Mouse (Mus musculus): ENCODE data around the gene Slc46a2.

Slc46a2 gene

DNA sequence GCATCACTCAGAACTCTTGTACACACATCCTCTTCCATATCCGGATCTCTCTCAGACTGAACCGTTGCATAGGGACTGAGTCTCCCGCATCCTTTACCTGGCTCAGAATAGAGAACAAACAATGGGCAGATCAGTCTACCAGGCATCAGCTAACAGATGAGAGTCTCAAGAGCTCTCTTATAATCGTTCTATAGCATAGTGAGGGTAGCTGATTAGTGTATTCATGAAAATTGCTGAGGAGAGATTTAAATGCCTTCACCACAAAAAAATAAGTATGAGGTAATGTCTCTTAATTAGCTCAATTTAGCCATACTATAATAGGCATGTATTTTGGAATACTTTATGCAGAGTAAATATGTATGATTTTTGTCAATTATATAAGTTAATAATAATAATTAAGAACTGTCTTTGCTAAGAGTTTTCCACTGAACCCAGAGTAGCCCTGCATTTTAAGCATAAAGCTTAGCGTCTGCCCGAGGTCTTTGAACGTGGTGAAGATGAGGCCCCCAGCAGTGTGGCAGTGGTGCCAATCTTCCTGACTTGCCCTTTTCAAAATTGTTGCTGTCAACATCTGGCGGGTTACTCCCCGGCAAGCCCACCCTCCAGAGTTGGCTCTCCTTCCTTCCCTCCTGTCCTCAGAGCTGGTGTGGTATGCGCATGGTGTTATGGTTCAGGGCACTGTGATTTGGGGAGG, 23.0 kb downstream of the Slc46a2 start:
- DNase-seq (ENCODE audit: low read depth, low spot score): no peak

DNA sequence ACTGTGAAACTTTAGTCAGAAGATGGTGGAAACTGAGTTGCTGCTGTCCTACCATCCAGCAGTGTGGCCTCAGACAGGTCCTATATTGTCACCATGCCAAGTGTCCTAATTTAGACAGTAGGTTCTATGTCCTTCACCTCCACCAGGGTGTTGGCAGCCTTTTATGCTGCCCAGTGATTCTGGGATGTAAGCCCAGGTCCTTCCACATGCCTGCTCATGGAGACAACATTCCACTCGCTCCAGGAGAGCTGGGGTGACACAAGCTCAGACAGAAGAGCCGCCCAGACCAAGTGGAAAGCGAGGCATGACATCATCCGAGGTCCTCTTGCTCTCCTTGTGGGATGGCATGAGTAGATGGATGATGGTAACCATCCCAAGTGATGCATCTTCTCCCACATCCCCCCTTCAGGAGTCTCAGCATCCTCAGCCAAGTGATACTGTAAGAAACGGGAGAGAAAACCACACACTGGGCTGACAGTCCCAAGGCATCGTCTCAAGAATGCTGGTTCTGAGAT, 24.7 kb downstream of the Slc46a2 start:
- DNase-seq (ENCODE audit: low read depth, low spot score): no peak

DNA sequence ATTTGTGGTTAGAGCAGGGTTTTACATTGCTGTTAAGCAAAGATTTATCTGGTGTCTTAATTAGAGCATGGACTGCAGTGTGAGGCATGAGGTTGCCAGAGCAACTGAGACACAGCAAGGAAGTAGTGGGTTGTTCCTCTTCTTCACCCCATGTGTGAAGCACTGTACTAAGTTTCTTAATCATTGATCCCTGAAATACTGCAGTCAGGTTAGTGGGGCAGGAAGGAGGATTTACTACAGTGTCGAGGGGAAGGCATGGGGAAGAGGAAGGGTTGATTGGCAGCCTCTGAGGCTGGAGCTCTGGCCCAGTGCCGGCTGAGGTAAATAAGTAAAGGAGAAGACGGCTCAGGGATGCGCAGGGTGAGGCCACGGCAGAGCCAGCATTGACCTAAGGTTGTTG, 26.8 kb downstream of the Slc46a2 start:
- no peak for DNase-seq (ENCODE audit: low read depth, low spot score)

DNA sequence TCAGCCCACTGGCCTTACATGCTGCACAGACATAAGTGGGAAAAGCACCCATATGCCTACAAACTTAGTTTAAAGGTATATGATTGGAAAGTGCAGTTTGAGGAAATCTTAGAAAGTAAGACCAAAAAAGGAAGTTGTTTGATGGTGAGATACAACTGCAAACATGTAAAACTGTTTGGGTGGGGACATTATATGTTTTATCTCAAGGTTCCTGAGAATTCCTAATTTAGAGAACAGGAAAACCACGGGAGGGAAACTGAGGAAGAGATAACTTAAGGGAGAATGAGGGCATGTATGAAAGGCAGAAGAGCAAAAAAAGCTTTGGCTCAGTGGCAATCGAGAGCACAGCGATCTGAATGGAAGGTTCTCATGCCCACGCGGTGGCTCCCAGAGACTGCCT, 27.8 kb downstream of the Slc46a2 start:
- DNase-seq (ENCODE audit: low read depth, low spot score): no peak

DNA sequence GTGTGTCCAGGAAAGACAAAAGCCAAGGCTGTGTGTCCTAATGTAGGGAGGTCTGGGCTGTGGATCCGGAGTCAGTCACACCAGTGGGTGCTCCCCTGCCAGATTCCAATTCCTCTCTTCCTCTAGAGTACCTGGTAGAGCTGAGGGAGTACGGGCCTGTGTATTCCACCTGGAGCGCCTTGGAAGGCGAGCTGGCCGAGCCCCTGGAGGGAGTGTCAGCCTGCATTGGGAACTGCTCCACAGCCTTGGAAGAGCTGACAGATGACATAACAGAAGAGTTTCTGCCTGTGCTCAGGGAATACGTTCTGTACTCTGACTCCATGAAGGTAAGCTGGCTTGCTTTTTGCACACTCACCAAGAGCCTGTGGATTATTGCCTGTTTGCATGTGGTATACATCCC, 28.6 kb downstream of the Slc46a2 start:
- DNase-seq (ENCODE audit: low read depth, low spot score): no peak

DNA sequence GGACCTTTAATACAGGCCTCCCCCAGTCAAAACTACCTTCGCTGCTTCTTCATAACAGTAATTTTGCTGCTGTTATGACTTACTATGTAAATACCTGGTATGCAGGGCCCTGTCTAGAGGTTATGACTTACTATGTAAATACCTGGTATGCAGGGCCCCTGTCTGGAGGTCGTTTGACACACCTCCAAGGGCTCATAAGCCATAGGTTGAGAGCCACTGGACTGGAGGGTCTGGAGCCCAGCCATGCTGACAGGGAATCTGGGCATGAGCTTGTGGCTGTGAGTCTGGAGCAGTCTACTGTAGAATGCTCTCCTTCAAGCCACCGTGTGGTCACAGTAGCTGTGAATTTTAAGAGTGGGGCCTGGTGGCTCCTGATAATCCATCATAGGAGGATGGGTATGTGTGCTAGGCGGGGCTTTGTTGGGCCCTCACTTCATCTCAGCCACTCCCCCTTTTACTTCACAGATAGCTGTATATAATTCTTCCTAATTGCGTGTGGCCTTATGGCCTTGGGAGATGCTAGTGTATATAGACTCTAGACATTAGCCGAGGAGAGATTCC, 30.6 kb downstream of the Slc46a2 start:
- no peak for DNase-seq (ENCODE audit: low read depth, low spot score)

DNA sequence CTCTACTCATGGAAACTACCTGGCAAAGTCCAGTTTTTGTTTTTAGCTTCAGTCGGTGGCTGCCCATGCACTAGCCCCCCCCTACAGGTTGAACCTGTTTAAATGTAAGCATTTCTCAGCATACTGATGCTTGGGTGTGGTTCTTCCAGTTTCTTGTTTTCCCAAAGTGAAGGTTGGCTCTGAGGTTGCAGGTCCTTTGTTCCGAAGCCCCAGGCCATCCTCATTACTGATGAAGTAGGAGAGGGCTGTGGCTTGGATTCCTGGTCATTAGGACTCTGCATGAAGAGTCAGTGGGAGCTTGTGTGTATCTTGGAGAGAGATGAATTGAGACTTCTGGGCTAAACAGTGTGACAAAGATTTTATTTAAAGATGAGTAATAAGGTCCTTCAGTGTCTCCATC, 33.6 kb downstream of the Slc46a2 start:
- no peak for DNase-seq (ENCODE audit: low read depth, low spot score)

DNA sequence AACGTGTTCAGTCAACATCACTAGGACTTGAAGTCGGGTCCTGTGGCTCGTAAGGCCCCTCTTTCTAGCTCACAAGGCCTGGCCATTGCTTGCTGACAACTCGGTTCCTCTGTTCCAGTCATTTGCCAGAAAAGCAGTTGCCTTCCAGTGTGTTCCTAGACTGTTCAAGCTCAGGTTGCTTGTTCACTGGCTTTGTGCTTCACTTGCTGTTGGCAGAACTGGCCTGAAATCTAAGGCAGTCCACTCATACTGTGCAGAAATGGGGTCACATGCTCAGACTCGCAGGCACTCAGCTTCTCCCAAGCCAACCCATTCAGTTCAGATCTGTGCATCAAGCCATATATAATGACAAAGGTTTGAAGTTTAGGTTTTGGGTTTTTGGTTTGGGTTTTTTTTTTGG, 34.1 kb downstream of the Slc46a2 start:
- DNase-seq (ENCODE audit: low read depth, low spot score): no peak

DNA sequence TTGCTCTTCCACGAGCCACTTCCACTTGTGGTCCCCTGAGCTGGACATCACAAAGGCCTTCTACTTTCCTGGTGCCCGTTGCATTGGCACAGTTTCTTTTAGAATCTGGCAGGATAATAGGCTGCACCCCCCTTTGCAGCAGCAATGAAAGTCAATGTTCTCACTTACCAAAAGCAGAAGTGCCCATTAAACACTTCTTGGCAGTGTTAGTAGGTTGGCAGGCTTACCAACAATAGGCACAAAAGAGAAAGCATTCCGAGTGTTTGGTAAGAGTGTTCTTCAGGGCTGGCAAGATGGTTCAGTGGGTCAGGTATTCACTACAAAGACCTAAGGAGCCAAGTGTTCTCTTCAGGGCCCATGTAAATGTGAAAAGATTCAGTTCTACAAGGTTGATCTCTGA, 35.4 kb downstream of the Slc46a2 start:
- no peak for DNase-seq (ENCODE audit: low read depth, low spot score)

DNA sequence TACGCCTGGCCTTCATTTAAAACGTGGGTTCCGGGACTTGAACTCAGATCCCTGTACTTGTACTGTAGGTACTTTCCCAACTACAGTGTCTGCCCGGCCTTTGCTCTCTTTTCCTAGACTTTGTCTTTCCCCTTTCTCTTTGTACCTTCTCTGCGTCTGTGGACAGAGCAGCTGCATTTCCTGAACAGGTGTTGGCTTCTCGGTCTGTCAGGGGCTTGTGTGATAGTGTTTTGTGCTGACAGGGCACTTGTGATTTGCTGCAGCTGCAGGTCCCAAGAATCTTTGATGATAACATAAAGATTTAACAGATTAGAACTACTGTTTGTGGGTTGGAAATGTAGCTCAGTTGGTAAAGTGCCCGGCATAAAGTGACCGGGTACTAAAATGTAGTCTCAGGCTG, 36.3 kb downstream of the Slc46a2 start:
- no peak for DNase-seq (ENCODE audit: low read depth, low spot score)

DNA sequence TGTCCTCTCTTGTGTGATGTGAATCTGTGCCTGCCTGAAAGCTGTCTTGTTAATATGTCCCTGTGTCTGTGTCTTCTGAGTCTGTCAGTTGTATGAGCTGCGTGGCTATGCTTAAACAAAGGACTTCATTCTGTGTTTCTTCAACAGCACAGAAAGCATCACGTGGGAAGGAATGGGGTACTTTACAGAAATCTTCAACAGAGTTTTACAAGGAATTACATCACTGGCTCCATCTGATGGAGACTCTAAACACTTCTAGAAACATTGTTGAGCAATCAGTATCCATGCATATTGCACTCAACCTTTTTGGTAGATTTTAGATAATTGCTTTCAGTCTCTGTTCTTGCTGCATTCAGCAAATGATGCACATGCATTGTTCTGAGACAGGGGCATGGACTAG, 37.8 kb downstream of the Slc46a2 start:
- DNase-seq (ENCODE audit: low read depth, low spot score): no peak

DNA sequence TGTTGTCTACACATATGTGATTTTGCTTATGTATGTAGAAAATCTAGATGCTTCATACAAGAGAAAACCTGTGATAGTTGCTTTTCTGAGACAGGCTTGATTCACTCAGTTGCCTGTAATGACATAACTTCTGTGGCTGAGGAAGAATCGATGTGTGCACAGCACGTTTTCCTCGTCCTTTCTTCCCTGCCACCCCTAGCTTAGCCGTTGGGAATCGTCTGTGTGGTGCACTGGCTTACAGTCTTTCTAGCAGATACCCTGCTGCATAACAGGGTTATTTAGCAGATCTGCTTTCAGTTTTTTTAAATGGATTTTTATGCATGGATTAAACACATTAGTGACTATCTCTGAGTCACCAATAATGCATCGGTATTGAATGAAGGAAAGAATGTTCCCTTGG, 38.3 kb downstream of the Slc46a2 start:
- no peak for DNase-seq (ENCODE audit: low read depth, low spot score)

DNA sequence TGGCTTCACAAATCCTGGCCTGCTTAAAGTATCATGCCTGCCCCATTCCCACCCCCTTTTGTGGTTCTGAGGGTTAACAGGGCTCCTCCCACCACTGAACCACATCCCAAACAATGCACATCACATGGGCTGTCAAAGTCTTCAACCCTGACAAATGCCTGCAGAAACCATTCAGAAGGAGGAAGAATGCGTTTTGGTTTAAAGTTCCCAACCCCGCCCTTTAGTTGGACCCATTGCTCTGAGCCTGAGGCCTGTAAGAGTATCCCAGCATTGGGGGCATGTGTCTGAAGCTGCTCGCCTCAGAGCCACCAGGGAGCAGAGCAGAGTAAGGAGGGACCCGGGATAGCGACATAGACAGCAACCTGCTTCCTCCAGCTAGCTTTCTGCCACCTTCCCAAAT, 41.0 kb downstream of the Slc46a2 start:
- DNase-seq (ENCODE audit: low read depth, low spot score): peak; percentile 70

DNA sequence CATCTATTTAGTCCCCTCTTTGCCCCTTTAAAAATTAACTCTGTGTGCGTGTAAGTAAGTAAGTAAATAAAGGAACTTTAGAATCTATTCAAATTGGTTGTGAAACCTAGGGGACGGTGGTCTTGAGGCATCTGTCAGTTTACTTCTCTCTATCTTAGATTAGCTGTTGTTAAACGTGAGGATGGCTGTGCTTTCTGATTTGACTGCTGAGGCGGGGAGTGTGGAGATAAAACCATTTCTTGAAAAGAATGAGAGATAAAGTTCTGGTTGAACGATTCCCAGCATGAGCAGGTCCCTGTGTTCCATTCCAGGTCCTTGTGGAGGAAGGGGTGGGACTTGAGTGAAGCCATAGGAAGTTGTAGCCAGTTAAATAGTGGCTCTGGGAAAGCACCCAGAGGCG, 41.6 kb downstream of the Slc46a2 start:
- DNase-seq (ENCODE audit: low read depth, low spot score): peak; percentile 35

DNA sequence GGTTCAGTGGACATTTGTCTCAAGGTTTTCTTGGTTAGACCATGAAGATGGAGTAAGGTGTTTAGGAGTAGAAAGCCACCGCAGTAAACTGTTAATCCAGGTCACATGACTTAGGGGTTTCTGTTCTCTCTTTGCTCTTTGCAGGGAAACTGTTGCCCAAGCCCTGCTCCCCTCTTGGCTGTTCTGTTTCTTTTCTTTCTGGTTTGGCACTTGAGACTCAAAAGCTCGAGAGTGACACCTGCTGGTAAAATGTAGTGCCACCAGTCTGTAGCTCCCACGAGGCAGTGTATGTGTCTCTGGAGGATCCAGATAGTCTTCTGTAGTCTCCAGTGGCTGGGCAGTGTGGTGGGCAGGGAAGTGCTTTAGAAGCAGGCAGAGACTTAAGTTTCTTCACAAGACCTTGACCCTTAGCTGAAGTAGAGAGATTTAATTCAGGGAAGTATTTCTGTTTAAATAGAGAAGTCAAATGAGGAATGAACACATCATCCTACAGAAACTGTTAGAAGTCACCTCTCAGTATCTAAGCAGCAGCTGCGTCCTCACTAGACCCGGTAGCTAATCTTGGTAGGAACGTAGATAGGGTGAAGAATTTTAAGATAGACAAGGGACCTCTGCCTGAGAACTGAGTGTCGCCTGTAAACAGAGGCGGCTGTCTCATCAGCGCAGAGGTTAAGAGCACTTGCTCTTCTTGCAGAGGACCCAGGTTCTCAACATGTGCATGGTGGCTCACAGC, 43.8 kb downstream of the Slc46a2 start:
- peak; percentile 94 for DNase-seq (ENCODE audit: low read depth, low spot score)

DNA sequence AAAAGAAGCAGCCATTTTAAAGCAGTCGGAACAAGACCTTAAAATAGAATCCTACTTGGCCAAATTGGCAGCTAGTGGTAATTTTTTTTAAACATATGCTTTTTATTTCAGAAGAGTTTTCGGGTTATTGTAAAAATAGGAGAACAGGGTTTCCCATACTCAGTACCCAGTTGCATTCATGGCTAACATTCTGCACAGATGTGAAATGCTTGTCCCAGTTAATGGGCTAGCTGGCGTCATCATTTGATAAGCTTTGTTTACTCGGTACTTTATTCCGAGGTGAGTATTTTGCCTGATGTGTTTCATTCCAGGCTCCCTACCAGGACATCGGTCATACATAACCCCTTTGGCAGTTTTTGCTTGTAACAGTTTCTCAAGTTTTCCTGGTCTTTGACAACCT, 44.4 kb downstream of the Slc46a2 start:
- DNase-seq (ENCODE audit: low read depth, low spot score): no peak

DNA sequence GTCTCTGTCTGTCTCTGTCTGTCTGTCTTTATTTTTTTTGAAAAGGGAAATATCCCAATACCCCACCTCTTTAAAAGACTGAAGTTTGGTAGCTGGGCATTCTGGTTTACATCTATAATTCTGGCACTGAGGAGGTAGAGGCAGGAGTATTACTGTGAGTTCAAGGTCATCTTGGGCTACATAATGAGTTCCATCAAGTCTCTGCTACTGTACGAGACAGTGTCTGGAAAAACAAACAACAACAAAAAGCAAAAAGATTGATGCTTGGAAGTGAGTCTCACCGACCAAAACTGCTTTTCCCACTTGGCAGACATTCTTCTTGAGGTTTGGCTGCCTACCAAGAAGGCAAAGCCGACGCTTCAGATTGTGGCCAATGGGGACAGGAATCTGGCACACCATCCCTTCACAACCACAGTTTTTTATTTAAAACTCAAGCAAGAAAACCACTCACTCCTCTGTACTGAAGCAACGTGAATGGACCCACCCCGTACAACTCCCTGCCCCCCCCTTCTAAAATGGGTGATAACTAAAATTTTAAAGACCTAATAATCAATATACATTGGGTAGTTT, 45.3 kb downstream of the Slc46a2 start:
- DNase-seq (ENCODE audit: low read depth, low spot score): peak; percentile 94

DNA sequence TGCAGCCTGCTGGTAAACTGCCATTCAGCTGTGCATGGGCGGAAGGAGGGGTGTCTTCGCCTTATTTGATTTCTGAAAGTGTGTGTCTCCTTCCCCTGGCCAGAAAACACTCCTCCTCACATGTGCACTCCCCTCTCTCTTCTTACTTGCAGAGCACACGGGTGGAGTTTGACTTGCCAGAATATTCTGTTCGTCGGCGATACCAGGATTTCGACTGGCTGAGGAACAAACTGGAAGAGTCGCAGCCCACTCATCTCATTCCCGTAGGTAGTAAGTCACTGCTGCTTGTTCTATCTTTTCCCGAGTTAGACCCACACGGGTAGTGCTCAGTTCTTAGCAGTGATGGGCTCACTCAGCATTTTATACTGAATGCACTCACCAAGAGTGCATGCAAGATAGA, 46.8 kb downstream of the Slc46a2 start:
- DNase-seq (ENCODE audit: low read depth, low spot score): no peak

DNA sequence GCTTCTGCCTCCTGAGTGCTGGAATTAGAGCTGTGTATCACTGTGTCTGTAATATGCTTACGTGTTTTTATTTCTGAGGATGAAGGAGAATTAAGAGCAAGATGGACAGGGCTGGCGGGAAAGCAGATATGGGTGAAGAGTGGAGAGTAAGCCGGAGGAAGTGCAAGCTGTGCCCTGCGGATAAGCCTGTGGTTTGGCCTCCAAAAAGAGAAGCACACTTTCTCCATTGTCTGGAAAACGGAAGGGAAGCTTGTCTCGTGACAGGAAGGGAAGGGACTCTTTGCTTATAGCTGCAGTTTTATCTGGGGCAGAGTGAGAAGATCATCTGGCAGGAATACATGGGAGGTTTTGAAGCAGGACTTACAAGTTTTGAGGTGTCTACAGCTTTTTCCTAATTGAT, 51.0 kb downstream of the Slc46a2 start:
- DNase-seq (ENCODE audit: low read depth, low spot score): no peak

DNA sequence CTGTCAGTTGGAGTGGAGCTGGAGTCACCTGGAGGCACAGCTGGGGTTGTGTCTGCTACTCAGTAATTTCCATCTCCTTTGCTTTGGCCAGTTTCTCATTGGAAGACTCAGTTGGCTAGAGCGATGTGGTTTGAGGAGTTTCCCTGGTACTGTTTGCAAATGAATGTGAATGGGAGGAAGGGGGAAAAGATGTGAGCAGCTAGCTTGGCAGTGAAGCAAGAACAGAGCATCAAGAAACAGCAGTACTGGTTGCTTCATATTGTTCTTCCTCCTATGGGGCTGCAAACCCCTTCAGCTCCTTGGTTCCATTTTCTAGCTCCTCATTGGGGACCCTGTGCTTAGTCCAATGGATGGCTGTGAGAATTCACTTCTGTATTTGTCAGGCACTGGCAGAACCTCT, 52.5 kb downstream of the Slc46a2 start:
- no peak for DNase-seq (ENCODE audit: low read depth, low spot score)

DNA sequence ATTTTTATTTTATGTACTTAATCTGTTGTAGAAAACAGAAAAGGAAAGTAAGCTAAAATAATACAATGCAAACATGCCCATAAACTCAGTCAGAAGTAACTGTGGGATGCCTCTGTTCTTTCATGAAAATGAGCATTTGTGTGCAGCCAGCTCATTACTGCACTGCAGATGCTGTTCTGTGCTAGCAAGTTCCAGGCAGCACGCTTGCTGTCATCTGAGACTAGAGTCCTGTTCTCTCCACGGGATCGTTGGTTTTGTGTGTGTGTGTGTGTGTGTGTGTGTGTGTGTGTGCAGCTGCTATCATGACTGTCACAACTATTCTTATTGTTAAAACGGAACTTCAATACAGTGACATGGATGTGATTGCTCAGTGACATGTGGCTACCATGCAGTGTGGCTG, 53.0 kb downstream of the Slc46a2 start:
- no peak for DNase-seq (ENCODE audit: low read depth, low spot score)

DNA sequence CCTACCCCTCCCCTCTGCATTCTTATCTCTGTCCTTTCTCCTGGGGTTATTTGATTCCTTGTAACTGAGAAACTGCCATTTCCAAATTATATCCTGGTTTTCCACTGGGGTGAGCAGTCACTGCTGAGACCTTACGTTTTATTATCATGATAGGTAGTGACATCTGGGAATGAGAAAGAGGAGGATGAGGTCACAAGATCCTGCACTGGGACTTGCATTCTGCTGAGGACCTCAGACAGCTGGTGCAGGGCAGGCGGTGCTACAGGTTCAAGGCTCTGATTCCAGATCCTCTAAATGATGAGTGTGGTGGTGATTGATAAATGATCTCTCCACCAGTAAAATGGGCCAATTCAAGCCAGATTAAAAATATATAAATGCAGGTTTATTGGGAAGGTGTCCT, 54.4 kb downstream of the Slc46a2 start:
- DNase-seq (ENCODE audit: low read depth, low spot score): no peak

All from 3T3-L1 (cell line).